Mouse (Mus musculus): ENCODE measurements around the gene Fscn1.

Fscn1 gene

GRCm38 (mm10) chr5:142959576-142960556 is at the start of gene Fscn1:
TSS of gene Fscn1 (plus strand) at chr5:142960343.
- DNase-seq (ENCODE audit: low spot score): peak; percentile 71

GRCm38 (mm10) chr5:142911629-142912028 is 48.5 kb upstream of the Fscn1 start:
- no peak for DNase-seq (ENCODE audit: low spot score)

- DNase-seq (ENCODE audit: low spot score): no peak
Observed at GRCm38 (mm10) chr5:142912320-142912719, 47.8 kb upstream of the Fscn1 start.

DNA sequence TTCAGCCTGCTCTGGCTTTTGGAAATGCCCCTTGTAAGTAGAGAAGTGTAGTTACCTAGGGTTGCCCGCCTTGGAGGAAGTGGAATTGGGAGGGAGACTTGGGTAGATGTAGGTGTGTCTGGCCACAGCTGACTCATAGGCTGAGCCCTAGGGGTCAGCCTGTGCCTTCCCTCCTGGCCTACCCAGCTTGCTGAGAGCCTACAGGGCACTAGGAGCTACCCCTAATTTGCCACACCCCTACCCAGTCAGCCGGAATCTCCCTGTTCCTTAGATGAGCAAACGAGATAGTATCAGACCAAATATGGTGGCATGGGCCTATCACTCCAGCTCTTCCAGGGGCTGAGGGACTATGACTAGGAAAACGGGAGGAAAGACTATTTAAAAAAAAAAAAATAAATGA is 47.4 kb upstream of the Fscn1 start:
- DNase-seq (ENCODE audit: low spot score): peak; percentile 41

- no peak for DNase-seq (ENCODE audit: low spot score)
Observed at GRCm38 (mm10) chr5:142915231-142915630, 44.9 kb upstream of the Fscn1 start.

DNA sequence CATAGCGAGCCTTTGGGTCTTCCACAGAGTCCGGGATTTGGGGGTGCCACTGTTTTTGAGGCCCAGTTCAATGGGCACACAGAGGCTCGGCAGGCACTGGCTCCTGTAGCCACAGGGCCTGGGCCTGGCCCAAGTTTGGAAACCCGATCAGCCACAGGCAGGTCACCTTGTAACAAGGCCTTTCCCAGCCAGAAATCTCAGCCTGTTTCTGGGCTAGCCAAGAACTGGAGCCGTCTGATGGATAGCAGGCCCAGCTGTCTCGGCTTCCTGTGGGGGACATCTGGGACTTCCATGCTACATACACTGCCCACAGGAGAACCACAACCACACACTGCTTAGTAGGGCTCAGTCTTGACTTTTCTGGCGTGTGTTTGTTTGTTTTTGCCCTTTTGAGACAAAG is 43.5 kb upstream of the Fscn1 start:
- DNase-seq (ENCODE audit: low spot score): no peak

DNA sequence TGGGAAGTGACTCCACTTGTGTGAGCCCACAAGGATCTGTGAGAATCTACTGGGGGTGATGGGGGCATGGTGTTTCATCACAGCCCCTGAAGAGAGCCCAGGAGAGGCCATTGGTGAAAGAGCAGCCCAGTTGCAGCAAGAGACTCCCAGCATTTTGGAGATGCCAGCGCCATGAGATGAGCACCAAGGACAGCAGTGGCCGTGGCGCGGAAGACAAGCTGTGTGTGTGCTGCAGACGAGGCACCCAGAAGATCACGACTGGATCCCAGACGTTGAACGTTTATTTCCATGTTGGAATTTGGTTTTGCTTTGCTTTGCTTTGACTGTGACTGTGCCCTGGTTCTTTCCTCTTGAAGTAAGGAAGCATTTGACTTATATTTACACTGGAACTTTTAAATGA is 42.7 kb upstream of the Fscn1 start:
- no peak for DNase-seq (ENCODE audit: low spot score)

GRCm38 (mm10) chr5:142920311-142921073 is 39.7 kb upstream of the Fscn1 start:
- peak; percentile 94 for DNase-seq (ENCODE audit: low spot score)

- no peak for DNase-seq (ENCODE audit: low spot score)
Observed at GRCm38 (mm10) chr5:142921074-142921459, 39.1 kb upstream of the Fscn1 start.

- no peak for DNase-seq (ENCODE audit: low spot score)
Observed at GRCm38 (mm10) chr5:142922251-142922650, 37.9 kb upstream of the Fscn1 start.

GRCm38 (mm10) chr5:142923781-142924180 is 36.4 kb upstream of the Fscn1 start:
- DNase-seq (ENCODE audit: low spot score): no peak

GRCm38 (mm10) chr5:142924336-142924959 is 35.7 kb upstream of the Fscn1 start:
- no peak for DNase-seq (ENCODE audit: low spot score)

GRCm38 (mm10) chr5:142926204-142926939 is 33.8 kb upstream of the Fscn1 start:
- peak; percentile 53 for DNase-seq (ENCODE audit: low spot score)

DNA sequence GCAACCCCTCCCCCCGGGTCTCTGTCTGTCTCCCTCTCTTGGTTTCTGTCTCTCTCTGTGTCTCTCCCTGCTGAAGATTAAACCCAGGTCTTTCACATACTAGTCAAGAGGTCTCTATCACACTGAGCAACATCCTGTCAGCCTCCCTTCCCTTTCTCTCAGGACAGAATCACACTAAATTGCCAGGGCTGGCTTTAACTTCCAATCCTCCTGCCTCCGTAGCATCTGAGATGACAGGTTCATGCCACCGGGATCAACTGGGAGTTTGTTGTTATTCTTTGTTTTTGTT is 33.3 kb upstream of the Fscn1 start:
- no peak for DNase-seq (ENCODE audit: low spot score)

- DNase-seq (ENCODE audit: low spot score): no peak
Observed at GRCm38 (mm10) chr5:142927341-142927930, 32.7 kb upstream of the Fscn1 start.

DNA sequence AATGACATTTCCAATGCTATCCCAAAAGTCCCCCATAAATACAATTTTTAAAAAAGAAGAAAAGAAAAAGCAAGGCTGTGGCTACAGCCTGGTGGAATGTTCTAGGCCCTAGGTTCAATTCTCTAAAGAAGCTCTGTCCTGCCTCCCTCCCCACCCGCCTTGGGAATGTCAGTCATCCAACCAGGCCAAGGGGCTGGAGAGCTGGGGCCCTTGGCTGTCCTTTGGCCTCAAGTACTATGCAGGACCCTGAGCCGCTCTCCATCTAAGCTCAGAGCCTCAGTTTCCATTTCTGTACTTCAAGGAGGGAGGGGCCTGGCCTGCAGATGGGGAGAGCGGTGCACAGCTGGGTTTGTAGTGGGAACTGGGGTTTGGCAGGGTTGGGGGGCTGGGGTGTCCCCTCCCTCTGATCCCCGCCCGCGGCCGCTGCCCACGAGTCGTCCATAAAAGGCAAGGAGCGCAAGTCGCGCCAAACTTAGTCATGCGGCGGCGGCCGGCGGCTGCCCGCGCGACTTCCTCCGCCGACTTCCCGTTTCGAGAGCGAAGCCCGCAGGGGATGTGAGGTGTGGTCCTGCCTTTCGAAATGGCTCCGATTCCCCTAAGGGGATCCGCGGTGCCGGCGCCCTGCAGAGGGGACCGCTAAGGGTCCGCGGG is 31.3 kb upstream of the Fscn1 start:
- peak; percentile 91 for DNase-seq (ENCODE audit: low spot score)

DNA sequence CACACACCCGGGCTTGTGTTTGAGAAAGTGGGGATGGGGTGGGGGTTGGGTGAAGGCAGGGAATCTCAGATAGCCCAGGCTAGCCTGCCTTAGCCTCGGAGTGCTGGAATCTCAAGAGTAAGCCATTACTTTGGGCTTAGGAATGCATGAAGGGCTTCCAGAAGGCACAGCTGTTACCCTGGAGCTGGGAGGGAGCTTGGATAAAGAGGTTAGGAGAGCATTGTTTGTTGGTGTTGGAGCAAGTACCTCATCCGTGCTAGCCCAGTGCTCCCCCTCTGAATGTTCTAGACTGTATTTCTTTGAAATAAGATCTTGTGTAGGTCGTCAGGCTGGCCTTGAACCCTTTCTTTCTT is 30.8 kb upstream of the Fscn1 start:
- DNase-seq (ENCODE audit: low spot score): peak; percentile 65

DNA sequence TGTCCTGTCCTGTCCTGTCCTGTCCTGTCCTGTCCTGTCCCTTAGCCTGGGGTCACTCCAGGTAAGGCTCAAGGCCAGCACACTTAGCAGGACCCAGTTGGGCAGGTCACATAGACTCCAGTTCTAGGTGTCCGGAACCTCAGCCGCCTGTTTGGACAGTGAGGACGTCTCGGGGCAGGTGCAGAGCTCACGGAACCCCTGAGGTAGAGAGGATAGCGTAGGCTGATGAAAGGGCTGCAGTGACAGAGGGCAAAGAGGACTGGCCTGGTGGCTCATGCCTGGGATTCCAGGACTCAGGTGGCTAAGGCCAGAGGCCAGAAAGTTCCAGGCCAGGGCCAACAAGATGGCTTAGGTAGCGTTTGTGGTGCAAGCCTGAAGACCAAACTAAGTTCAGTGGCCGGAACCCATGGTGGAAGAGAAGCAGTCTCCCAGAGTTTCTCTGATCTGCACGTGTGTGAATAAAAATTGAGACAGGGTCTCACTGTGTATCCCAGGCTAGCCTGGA is 28.9 kb upstream of the Fscn1 start:
- no peak for DNase-seq (ENCODE audit: low spot score)

- peak; percentile 93 for DNase-seq (ENCODE audit: low spot score)
Observed at GRCm38 (mm10) chr5:142932084-142932685, 28.0 kb upstream of the Fscn1 start.

DNA sequence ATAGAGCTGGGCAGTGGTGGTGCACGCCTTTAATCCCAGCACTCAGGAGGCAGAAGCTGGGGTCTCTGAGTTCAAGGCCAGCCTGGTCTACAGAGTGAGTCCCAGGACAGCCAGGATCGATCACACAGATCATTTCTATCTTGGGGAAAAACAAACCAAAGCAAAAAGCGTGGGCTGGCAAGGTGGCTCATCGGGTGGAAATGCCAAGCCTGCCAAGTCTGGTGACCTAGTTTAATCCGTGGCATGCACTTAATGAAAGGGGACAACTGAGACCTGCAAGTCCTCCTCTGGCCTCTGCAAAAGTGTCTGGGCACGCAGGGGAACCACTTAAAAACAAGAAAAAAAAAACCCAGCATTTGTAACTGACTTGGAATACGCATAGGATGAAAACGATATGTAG is 27.4 kb upstream of the Fscn1 start:
- DNase-seq (ENCODE audit: low spot score): no peak
